Mouse (Mus musculus) lung, adult 18-20 months (tissue): ENCODE measurements around the gene Kif6.

Experiments
- DNase-seq, 2 experiments: peaks; one replicate each; pipeline ENCODE4 v3.0.0; 2022; ENCODE audit warnings: mixed read lengths in 2 of 2

The Kif6 gene

DNA sequence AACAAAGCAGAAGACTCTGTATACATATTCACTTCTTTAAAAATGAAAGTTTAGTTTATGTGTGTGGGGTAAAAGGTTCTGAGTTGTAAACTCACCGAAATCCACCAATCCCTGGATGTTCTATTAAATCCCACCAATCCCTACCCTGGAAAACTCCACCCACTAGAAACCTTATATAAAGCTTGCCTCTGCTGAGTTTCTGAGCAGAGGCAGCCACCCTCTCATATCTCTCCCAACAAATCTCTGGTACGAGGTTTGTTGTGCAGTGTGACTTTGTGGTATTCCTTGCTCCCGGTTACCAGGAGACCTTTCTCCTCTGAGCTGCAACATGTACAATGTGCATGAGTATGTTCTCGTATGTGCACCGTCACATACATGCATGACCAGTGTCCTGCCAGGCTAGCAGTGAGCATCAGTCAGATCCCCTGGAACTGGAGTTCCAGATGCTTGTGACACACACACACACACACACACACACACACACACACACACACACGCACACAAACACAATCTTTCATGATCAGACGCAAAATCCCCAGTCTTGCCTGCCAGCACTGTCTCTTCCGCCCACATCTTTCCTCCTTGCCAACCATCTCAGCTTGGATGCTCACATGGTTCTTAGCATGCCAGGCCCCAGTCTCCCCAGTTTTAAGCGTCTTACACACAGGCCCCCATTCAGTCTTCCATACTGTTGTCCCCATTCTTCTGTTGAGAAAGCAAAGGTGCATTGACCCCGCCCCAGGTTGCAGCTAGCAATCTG lies 245.3 kb downstream of the Kif6 start:
- DNase-seq, result no peak

- DNase-seq, result no peak
These were observed 248.7 kb downstream of the Kif6 start for GRCm38 (mm10) chr17:49863597-49863996.

- no peak for DNase-seq
These were observed 250.7 kb downstream of the Kif6 start for GRCm38 (mm10) chr17:49865604-49866003.

- no peak for DNase-seq
These were observed 251.8 kb downstream of the Kif6 start for GRCm38 (mm10) chr17:49866653-49867215.

- no peak for DNase-seq
These were observed 252.6 kb downstream of the Kif6 start for GRCm38 (mm10) chr17:49867321-49868137.

DNA sequence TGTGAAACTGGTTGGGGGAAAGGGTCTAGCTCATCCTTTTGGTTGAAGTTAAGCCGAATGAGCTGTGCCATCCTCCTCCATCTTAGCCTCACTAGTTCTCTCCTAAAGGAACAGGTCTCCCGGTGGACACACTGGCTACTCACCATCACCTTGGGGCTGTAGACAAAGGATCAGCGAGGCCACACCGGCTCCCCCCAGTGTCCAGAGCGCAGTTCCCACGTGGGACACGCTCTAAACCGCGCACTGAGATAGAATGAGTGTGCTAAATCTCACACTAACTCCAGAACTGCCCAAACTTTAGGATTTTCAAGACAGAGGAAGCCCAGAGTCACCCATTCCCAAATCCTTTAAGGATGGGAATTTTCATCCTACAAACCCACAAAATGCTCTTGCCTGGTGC lies 254.3 kb downstream of the Kif6 start:
- no peak for DNase-seq

GRCm38 (mm10) chr17:49872305-49872704 lies 257.4 kb downstream of the Kif6 start:
- DNase-seq, result no peak

- no peak for DNase-seq
These were observed 259.8 kb downstream of the Kif6 start for GRCm38 (mm10) chr17:49874746-49875145.

GRCm38 (mm10) chr17:49875401-49875800 lies 260.5 kb downstream of the Kif6 start:
- DNase-seq, result no peak

DNA sequence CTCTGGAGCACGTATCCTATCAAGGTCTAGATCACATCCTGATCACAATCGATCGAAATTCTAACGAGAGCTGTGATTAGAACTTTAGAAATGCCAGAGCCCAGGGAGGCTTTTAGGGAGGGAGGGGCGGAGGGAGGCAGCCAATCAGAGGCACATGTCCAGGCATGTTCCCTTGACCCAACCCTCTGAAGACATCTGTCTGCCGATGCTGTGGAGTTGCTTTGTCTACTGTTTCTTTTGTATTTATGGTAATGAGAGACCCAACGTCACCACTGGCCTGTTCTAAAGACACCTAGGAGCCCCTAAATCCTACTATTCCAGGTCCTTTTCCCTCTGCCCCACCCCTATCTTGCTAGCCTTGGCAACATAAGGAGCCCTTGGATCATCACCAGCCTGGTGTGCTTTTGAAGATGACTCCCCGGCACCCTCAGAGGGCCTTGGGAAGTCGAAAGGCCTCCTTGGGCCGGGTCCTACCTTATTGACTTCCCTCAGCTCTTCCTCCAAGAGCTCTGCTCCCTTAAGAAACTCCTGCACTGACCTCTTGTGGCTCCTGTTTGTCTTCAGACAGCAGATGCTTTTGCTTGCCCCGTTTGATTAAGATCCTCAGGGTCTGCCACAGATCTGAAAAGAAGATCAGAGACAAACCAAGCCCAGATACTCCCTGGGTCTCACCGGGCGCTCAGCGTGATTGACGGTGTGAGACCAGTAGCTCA lies 261.2 kb downstream of the Kif6 start:
- DNase-seq, result no peak

- no peak for DNase-seq
These were observed 266.2 kb downstream of the Kif6 start for GRCm38 (mm10) chr17:49880919-49881744.

- DNase-seq, result no peak
These were observed 266.9 kb downstream of the Kif6 start for GRCm38 (mm10) chr17:49881796-49882195.

DNA sequence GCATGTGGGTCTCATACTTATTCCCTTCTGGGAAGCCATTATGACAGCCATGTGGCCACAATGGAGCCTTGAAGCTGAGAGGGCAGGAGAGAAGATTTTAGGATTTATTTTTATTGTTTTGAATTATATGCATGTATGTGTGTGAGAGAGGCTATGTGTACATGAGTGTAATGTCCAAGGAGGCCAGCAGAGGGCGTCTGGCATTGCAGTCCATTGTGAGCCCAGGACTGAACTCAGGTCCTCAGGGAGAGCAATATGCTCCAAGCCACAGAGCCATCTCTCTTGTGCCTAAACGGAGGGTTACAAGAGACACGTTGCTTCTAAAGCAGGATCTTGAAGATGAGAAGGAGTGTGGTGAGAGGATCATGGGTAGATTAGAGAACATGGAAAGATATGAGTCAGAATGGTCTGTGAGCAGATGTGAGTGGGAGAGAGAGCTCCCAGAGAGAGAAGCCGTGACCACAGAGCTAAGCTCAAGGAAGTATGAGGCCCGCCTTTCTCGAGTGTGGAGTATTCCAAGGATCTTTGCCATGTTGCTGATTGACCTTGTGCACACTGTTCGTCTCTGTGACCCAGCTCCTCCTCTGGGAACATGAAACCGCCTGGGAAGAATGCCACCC lies 268.3 kb downstream of the Kif6 start:
- DNase-seq, result no peak

- DNase-seq, result no peak
These were observed 270.1 kb downstream of the Kif6 start for GRCm38 (mm10) chr17:49885035-49885434.

DNA sequence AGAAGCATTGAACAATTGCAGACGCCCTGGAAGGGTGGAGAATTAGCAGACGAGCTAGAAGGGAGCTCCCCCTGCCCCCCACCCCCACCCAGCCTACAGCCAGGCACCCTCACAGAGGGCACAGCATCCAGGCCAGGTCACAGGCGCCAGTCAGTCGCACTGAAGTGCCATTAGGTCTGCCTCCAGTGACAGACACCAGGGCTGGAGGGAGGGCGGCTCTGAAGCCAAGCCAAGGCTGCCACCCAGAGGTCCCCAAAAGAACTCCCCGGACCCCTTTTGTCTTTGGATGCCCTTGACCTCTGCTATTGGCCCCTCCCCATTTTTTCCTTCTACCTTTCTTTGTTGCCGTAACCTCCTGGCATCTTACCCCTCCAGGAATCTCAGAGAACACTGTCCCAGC lies 274.7 kb downstream of the Kif6 start:
- DNase-seq, result no peak

- DNase-seq, result no peak
These were observed 275.9 kb downstream of the Kif6 start for GRCm38 (mm10) chr17:49890861-49891260.

DNA sequence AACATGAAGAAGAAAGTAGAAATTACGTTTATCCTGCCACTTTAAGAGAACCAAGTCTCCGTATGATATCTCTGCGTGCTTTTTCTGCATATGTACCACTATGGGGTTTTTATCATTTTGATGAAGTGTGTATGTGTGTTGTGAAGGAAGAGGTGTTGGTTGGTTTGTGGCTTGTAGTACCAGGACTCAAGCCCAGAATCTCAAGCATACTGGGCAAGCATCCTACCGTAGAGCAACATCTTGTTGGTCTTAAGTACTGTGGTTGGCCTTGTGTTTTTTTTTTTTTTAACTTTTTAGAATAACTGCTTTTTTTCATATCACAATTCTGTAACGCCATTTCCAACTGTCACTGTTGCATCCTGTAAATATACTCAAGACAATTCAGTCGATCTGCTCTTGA lies 277.5 kb downstream of the Kif6 start:
- DNase-seq, result no peak

- DNase-seq, result no peak
These were observed 279.5 kb downstream of the Kif6 start for GRCm38 (mm10) chr17:49894471-49894870.

GRCm38 (mm10) chr17:49898849-49899331 lies 284.0 kb downstream of the Kif6 start:
- peak; percentile 38 to 57 for DNase-seq

DNA sequence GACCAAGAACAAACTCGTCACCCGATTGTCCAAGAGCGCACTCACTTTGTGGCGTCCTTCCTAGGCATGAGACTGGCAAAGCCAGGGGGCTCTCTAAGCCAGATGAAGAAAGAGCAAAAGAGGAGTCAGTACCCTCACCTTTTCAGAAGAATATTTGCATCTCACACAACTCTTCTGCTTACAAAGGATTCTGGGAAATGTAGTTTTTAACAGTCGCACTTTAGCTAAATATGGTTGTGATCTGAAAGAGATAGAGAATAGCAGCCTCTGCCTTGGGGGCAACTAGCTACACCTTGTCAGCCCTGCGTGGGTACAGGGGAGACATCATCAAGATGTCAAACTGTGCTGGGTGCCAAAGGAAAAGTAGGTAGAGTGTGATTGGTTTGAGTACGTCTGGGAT lies 287.7 kb downstream of the Kif6 start:
- DNase-seq, result no peak

GRCm38 (mm10) chr17:49923429-49923828 lies 308.5 kb downstream of the Kif6 start:
- no peak for DNase-seq

GRCm38 (mm10) chr17:49927611-49928010 lies 312.7 kb downstream of the Kif6 start:
- no peak for DNase-seq
